Mouse (Mus musculus): ENCODE results near the gene App. TPM values are rescaled to one million over a fixed set of nuclear protein-coding genes. Genes with fewer than 3 reads are reported as not detected.

App gene
- total RNA-seq, 1 experiment from 2014 or later = 130 TPM

DNA sequence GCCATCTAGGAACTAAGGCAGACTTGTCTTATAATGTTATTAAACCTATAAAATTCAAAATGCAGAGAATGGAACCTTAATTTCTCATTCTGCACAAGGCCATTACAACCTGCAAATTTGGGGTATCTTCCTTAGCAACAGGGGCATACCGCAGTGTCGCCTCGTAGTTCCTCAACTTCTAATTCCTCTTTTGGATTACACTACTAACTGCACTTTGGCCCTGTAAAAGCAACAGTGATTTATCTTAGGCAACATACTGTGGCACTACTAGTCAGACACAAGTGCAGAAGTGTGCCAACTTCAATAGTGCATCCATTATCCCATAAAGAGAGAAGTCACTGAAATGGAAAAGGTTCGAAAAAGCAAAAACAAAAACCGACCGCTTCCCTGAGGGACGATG is 74.5 kb downstream of the App start:
- ATAC-seq (ENCODE audit: extremely low read depth, insufficient number of reproducible peaks, low FRiP score, poor library complexity, severe bottlenecking) = 0 out of 2 replicates have a peak, but pooled peaks have one; percentile 48

DNA sequence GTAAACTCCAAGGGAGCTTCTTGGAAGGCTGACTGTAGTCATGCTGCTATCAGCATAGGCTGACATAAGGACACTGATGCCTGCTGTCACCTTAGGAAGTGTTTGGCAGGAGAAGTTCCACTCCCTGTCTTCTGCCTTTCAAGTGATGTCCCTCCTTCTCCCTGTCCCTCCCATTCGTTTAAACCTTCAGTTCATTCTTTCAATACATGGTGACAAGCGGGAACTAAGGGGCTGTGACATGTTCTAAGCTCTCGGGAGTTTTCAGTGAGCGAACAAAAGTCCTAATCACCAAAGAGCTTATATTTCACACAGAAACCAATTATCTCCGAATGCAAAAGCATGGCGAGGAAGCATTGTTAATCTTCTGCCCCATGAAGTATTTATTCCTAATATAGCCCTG is 77.2 kb downstream of the App start:
- no peak for ATAC-seq (ENCODE audit: extremely low read depth, insufficient number of reproducible peaks, low FRiP score, poor library complexity, severe bottlenecking)

DNA sequence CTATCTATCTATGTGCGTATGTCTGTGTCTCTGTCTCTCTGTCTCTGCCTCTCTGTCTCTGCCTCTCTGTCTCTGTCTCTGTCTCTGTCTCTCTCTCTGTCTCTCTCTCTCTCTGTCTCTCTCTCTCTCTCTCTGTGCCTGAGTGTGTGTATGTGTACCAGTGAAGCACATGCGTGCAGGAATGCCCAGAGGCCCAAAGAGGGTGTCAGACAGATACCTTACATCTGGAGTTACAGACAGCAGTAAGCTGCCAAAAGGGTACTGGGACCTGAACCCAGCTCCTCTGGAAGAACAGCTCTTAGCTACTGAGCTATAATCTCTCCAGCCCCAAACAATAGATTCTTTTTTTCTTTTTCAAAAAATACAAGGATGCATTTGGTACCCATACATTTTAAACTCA is 77.6 kb downstream of the App start:
- no peak for ATAC-seq (ENCODE audit: extremely low read depth, insufficient number of reproducible peaks, low FRiP score, poor library complexity, severe bottlenecking)

DNA sequence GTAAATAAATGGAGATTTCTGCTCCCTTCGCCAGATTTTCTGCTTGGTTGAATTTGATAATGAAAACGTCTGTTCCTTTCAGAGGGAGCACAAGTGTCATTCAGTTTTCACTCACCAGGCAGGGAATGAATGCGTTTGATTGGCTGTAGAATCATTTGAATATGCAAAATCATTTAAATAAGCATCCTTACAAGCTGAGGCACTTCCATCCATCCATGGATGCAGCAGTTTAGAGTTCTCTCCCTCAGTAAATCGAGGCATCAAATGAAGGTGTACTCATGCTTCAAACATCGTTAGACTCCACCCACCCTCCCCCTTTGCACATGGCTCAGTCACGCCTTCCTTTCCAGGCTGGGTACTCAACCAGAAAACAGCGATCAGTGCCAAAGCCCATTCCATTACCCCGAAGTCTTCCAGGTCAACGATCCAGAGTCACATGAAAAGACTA is 80.9 kb downstream of the App start:
- no peak for ATAC-seq (ENCODE audit: extremely low read depth, insufficient number of reproducible peaks, low FRiP score, poor library complexity, severe bottlenecking)

DNA sequence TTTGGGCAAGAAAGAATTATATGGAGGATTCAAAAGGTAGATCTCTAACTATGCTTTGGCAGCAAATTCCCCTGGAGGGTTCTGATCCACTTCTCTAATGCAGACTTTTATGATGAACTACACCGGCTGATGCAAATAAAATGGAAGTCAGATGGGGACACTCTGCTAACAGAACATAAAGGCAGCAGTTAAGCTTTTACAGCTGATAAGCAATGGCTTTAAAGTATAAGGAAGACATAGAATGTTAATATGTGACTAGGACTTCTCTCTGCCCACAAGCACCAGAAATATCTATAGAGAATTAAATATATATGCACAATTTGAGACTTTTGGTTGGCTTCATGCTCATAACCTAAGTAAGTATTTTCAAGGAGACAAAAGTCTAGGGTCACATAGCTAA is 81.4 kb downstream of the App start:
- no peak for ATAC-seq (ENCODE audit: extremely low read depth, insufficient number of reproducible peaks, low FRiP score, poor library complexity, severe bottlenecking)

DNA sequence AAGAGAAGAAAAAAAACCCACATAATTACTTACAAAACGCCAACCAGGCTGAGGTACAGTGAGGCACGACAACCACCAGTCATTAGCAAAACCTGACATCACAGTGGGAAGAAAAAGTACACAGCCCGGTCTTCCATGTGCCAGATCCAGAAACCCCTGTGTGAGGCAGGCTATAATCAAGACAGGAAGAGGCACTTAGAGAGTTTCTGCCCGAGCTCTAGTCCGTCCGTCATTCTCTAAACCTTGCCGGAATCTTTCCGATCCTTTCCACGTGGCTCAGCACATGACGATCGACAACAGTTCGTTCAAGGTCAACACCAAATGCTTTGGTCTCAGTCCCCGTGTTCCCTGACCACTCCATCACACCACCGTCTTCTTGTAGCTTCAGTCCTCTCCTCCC is 82.6 kb downstream of the App start:
- no peak for ATAC-seq (ENCODE audit: extremely low read depth, insufficient number of reproducible peaks, low FRiP score, poor library complexity, severe bottlenecking)

DNA sequence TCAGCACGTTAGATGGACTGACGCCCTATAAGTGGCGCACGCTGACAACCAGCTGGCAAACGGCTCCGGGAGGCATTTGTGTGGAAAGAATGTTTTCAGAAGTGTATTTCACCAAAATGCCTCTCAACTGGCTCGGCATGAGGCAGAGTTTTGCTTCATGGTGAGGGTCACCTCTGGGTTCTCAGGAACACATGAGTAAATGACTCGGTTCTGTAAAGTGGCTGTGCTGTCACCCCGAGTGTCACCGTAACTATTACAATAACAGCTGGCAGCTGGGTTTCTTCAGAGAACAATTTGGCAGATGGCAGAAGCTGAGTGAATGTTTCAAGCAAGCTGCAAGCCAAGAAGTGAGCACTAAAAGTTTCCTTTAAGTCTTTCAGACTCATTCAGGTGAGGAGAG is 85.4 kb downstream of the App start:
- no peak for ATAC-seq (ENCODE audit: extremely low read depth, insufficient number of reproducible peaks, low FRiP score, poor library complexity, severe bottlenecking)

DNA sequence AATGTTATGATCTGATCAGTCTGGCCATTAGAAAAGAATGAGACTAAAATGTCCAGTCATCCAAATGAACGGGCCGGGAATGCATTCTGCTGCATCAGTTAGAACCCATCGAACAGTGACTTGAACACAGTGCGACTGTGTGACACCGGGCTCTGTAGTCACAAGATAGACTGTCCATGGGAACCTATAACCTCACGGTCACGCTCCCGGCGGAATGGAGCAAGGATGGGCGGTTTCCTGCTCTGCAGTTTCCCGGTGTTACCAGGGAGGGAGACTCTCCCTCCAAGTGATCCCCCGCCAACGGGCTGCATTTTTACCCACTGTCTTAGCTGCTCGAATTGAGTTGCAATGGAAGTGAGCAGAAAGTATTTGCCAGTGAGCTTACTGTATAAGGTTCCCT is 87.3 kb downstream of the App start:
- no peak for ATAC-seq (ENCODE audit: extremely low read depth, insufficient number of reproducible peaks, low FRiP score, poor library complexity, severe bottlenecking)

DNA sequence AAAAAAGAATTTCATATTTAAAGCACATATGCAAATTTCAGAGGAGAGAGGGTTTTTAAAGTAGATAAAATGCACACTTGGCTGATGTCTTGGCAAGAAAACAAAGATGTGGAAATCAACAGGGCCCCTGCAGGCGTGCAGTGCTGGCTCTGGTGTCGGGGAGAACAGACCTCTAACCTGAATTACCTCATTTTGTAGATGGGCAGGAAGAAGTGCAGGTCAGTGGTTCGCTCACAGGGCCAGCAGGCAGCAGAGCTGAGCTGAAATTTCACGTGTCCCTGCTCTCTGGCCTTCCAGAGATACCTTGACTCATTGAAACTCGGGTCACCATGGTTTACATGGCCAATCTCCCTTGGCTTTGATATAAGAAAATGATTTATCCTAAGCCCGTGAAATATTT is 87.7 kb downstream of the App start:
- no peak for ATAC-seq (ENCODE audit: extremely low read depth, insufficient number of reproducible peaks, low FRiP score, poor library complexity, severe bottlenecking)

DNA sequence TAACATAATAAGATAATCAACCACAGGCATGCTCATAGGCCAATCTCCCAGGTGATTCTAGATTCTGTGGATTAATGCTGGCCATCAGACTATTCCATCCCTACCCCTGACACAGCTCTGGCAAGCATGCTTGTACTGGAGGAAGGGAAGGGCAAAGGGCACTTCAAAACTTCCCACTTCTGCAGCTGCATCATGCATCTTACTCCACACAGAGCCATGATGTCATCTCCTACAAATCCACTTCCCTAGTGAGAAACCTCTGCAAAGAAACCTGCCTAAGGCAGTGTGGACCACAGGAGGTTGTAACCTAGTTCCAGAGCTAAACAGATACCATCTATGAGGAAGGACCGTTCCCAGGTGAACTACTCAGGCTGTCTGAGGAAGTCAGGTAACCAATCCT is 89.4 kb downstream of the App start:
- peak; percentile 88 for ATAC-seq (ENCODE audit: extremely low read depth, insufficient number of reproducible peaks, low FRiP score, poor library complexity, severe bottlenecking)

DNA sequence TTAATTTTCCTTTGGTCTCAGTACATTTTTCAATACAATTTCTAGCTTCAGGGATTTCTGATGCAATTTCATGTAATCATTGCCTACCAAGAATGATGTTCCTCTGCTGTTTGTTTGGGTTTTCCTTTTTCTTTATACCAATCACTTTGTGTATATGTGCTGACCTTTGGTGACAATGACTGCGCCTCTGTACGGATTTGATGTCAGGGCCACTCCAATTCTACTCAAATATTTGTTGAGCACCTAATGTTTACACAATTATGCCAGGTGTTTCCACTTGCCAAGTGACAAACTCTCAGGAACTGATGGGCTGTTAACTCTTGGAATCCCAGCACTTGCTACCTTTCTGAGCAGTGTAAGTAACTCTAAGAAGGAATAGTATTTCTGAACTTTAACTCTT is 98.2 kb downstream of the App start:
- no peak for ATAC-seq (ENCODE audit: extremely low read depth, insufficient number of reproducible peaks, low FRiP score, poor library complexity, severe bottlenecking)

DNA sequence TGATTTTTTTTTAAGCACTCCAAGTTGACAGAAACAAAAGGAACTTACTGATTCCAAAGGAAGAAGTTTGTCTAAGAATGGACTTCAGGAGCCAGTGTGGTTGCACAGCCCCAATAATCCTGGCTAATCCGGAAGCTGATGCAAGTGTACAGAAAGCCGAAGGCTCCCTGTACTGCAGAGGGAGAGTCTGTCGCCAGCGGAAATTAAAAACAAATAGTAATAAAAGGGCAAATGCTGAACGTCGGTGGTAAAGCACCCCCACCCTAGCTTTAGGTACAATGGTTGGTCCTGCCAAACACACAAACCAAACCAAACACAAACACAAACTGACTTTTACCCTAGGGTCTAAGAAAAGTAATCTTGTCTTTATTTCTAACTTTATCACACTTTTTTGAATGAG is 98.7 kb downstream of the App start:
- no peak for ATAC-seq (ENCODE audit: extremely low read depth, insufficient number of reproducible peaks, low FRiP score, poor library complexity, severe bottlenecking)

DNA sequence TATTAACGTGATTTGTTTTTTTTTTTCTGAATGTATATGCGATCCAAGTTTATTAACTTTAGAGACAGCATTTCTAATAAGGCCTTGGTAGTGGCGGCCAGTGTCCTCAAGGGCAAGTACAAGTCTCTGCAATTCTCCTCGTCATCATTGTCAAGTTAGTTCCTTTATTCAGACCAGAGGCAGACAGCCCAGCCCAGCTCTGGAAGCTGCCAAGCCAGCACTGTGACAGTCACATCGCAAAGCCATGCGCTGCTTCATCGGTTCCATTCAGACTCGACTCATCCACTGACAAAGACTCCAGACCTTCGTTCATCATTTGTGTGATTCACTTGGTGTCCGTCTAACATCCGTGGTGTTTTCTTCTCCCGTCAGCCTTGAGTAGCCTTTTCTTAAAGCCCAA is 100.9 kb downstream of the App start:
- ATAC-seq (ENCODE audit: extremely low read depth, insufficient number of reproducible peaks, low FRiP score, poor library complexity, severe bottlenecking) = peak; percentile 76

DNA sequence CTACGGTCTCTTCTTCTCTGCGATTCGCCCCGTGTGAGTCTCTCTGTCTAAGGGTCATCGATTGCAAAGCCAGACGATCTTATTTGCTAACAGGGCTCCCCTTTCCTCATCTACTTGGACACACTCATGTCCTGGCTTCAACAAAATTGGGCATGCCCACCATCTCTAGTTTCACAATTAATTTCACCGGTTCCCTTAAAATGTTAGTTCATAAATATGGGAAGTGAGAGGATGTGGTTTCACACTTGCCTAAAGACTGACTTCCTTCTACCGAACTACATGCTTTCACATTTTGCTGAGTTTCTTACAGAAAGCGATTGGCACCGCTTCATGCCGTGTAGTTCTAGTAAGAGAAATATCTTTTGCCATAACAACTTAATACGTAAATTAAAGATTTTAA is 101.8 kb downstream of the App start:
- peak; percentile 66 for ATAC-seq (ENCODE audit: extremely low read depth, insufficient number of reproducible peaks, low FRiP score, poor library complexity, severe bottlenecking)

DNA sequence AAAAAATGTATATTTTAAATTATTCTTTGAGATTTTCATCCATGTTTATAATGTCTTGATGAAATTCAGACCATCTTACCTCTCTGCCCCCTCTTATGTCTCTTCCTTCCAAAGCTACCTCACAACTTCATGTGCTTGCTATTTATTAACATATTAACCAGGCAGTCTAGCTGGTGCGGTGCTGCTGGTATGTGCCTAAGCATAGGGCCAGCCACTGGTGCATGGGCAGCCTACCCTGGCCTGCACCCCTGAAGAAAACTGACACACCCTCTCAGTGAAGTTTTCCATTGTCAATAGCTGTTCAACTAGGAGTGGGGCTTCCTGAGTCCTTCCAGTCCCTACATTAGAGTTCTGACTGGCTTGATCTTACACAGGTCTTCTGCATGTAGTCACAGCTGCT is 102.3 kb downstream of the App start:
- ATAC-seq (ENCODE audit: extremely low read depth, insufficient number of reproducible peaks, low FRiP score, poor library complexity, severe bottlenecking) = no peak

DNA sequence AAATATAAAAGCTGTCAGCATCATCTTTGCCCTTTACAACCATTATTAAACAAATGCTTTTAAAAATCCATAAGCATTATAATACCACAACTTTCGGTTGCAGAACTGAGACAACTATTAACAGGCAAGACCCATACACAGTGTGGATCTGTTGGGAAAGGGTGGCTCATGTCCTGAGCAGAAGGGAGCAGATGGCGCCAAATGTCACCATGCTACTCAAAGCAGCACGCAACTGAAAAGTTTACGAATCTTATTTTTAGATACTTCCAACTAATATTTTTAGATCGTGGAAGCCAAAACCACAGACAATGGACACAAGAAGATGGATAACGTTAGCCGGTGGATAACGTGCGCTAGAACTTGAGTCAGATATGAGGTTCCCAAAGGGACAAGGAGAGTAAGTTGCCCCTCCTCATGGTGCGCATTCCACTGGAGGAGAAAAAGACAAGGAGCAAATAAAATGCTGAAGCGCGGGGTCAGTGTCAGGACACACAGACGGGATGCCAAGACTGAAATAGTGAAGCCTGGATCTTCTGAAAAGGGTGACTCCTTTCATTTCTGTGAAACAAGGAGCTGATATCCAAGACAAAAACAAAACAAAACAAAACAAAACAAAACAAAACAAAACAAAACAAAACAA is 106.2 kb downstream of the App start:
- no peak for ATAC-seq (ENCODE audit: extremely low read depth, insufficient number of reproducible peaks, low FRiP score, poor library complexity, severe bottlenecking)

DNA sequence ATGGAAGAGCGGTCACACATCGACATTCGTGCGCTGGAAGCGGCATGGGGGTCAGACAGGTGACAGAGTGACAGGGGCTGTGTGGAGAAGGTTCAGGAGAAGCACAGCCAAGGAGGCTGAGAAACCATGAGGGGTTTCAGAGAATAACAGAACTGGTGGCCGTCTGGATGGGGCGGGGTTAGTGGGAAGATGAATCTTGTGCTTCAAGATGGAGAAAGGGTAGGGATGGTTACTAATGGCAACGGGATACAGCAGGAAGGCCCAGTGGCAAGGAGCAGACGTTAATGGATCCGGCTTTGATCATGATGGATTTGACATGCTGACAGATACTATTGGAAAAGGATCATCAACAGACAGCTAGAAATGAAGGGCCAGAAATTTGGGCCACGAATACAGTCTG is 107.3 kb downstream of the App start:
- ATAC-seq (ENCODE audit: extremely low read depth, insufficient number of reproducible peaks, low FRiP score, poor library complexity, severe bottlenecking) = no peak

DNA sequence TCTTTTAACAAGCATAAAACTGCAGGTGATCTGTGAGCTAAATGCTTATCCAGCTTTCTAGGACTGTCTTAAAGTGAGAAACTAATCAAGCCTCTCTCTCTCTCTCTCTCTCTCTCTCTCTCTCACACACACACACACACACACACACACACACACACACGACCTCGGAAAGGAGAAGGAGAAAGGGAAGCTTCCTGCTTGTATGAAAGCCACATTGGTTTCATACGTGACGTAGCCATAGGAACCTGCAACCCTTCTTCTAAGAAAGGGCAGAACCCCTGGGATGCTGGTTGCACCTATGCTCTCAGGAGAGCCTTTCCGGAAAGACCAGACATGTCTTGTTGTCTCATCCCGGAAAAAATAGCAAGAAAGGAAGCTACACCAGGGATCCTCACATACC is 108.8 kb downstream of the App start:
- no peak for ATAC-seq (ENCODE audit: extremely low read depth, insufficient number of reproducible peaks, low FRiP score, poor library complexity, severe bottlenecking)

DNA sequence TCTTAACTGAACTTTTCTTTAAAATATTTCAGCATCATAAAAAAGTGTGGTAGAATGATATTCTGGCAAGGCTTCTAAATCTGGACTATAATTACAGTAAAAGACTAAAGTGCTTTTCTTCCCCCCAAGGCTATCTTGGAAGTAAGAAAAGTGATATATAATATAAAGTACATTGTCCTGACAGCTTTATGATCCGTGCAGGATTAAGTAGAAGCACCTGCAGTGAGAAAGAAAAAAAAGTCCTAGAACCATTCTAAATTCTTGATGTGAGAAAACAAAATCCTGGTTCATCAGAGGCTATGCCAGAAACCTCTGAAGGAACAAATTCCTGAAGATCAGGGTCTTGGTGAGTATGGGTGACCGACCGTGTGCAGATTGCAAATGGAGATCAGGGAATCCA is 110.8 kb downstream of the App start:
- no peak for ATAC-seq (ENCODE audit: extremely low read depth, insufficient number of reproducible peaks, low FRiP score, poor library complexity, severe bottlenecking)

DNA sequence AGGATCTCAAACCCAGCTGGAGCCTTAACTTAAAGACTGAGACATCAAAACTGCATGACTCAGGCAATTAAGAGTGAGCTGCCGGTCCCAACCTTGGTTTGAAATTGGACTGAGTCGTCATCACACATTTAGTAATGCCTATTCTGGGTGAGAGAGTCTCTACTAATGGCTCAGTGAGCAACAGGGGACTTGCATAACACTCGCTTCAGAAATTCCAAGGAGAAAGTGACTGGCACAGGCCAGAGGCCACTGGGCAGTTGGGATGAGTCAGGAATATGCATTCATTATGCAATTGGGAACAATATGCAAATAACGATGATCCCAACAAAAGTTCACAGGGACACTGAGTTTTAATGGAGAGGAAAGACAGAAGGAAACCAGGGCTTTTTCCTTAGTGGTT is 111.8 kb downstream of the App start:
- no peak for ATAC-seq (ENCODE audit: extremely low read depth, insufficient number of reproducible peaks, low FRiP score, poor library complexity, severe bottlenecking)

DNA sequence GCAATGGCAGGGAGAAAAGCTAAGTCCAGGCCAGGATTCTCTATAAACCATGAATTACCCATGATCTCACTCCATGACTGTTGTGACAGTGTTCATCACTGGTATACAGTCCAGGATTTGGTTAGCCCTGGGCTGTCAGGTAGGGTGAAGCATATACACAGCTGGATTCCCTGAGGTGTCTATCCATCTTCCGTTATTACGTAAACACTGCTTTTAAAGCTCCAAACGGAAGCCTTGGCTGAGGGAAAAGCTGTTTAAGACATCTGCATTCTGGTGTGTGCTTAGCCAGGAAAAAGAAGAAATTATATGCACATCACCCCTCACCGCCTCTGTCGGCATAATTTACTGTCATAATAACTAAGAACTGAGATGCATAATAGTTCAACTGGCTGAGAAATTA is 115.4 kb downstream of the App start:
- no peak for ATAC-seq (ENCODE audit: extremely low read depth, insufficient number of reproducible peaks, low FRiP score, poor library complexity, severe bottlenecking)
